Mouse (Mus musculus) C2C12 (cell line): ENCODE measurements around the gene Umps. TPM values are rescaled to one million over a fixed set of nuclear protein-coding genes. Genes with fewer than 3 reads are reported as not detected.

Experiments
- H3K27me3 ChIP-seq: one replicate; pipeline ENCODE4 v1.6.1; 2011; ENCODE audit not compliant: control insufficient read depth, insufficient read depth, insufficient read length
- H3K36me3 ChIP-seq: one replicate; pipeline ENCODE4 v1.6.1; 2011; ENCODE audit not compliant: control insufficient read depth, insufficient read depth
- H3K4me3 ChIP-seq: one replicate; pipeline ENCODE4 v1.5.1; 2011; ENCODE audit warnings: mild to moderate bottlenecking, control low read depth; ENCODE audit not compliant: poor library complexity, insufficient read depth, severe bottlenecking
- H3K79me2 ChIP-seq: one replicate; pipeline ENCODE4 v1.6.1; 2011; ENCODE audit not compliant: control insufficient read depth, insufficient read depth
- H3K79me3 ChIP-seq: one replicate; pipeline ENCODE4 v1.6.1; 2011; ENCODE audit warnings: low read depth, control low read depth
- H3ac ChIP-seq: one replicate; pipeline ENCODE3; 2011; ENCODE audit warnings: low read depth; ENCODE audit not compliant: control insufficient read depth, insufficient read length
- CEBPB ChIP-seq: IDR thresholded peaks from one replicate; pipeline ENCODE4 v1.6.1; 2011; ENCODE audit warnings: low read depth, mild to moderate bottlenecking, control low read depth, moderate library complexity
- CTCF ChIP-seq: IDR thresholded peaks from one replicate; pipeline ENCODE4 v1.5.1; 2011; ENCODE audit not compliant: control insufficient read depth, insufficient read depth, insufficient read length
- FOSL1 ChIP-seq: IDR thresholded peaks from one replicate; pipeline ENCODE4 v1.8.0; 2011; ENCODE audit warnings: mild to moderate bottlenecking, low read length; ENCODE audit not compliant: poor library complexity, insufficient read depth, severe bottlenecking
- MAX ChIP-seq: IDR thresholded peaks from one replicate; pipeline ENCODE4 v1.6.1; 2011; ENCODE audit warnings: mild to moderate bottlenecking, control low read depth
- MYOD1 ChIP-seq: IDR thresholded peaks from one replicate; pipeline ENCODE4 v1.6.1; 2011; ENCODE audit warnings: low read depth; ENCODE audit not compliant: control insufficient read depth, insufficient read length
- MYOG ChIP-seq: IDR thresholded peaks from one replicate; pipeline ENCODE4 v1.6.1; 2011; ENCODE audit not compliant: control insufficient read depth, insufficient read length; ENCODE audit errors: extremely low read depth
- USF1 ChIP-seq: IDR thresholded peaks from one replicate; pipeline ENCODE4 v1.6.1; 2011; ENCODE audit warnings: low read depth, mild to moderate bottlenecking, control low read depth, moderate library complexity
- long read RNA-seq, 2 experiments: library from polyadenylated mRNA; unstranded; transcript quantifications; one replicate each; pipeline ENCODE4 v2.0.0; 2019 to 2020
- polyA plus RNA-seq: library from polyadenylated mRNA; unstranded; fragments of >200 nt; fragmentation: generic; extraction: Trizol; gene quantifications from one replicate; pipeline ENCODE4 v1.2.1, GENCODE M21; 2012; ENCODE audit warnings: missing spikeins

The Umps gene
- polyA plus RNA-seq, result 55.6 TPM
- long read RNA-seq, experiment 1, transcript Umps-201 (6 exons, 3,484 nt), result major isoform, 48 of 62 reads
- long read RNA-seq, experiment 1, partial matches to known transcripts, result 6 of 62 reads
- long read RNA-seq, experiment 1, other reads (novel, unspliced or antisense), result 5 of 62 reads
- long read RNA-seq, experiment 2, transcript Umps-201 (6 exons, 3,484 nt), result major isoform, 551 of 620 reads
- long read RNA-seq, experiment 2, transcript Umps-202 (5 exons, 3,283 nt), result minor isoform, 33 of 620 reads
- long read RNA-seq, experiment 2, partial matches to known transcripts, result 4 of 620 reads
- long read RNA-seq, experiment 2, other reads (novel, unspliced or antisense), result 32 of 620 reads

DNA sequence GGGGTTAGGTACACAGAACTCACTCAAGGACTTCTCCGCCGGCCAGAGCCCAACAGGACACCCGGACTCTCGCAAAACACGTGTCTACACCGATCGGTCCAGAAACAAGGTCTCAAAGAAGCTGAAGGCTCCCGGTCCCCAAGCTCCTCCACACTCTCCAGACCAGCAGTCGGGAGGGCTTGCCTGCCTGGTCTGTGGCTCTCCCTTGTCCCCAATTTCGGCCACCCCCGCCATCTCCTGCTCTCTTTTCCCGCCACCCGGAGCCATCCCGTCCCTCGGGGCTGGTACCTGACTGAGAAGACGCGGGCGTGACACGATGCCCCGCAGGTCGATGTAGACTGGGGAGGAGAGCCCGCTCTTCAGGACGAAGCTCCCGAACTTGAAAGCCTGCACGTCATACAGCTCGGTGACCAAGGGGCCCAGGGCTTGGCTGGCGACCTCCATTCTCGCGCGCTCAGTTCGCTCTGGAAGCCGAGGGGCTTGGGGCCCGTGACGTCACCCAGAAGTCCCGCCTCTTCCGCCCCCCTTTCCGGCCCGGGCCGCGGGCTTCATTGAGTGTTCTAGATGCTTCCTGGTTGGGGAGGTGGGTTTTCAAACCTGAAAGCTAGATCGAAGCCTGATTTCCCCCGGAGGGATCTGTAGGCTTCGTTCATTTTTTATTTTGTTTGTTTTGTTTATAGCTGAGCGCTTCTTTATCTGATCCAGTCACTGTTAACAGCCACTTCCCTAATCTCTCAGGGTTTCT, at the start of gene Umps:
Umps (minus strand) TSS at position 501 of the 745 bp plus-strand sequence.
- Histone ChIP-seq H3K36me3 (peaks cover 22% of the 10 kb centered on the region), H3K79me3 (peaks cover 33% of the 10 kb centered on the region), H3K79me2 (peaks cover 53% of the 10 kb centered on the region), H3K4me3 (peak within 1 kb of the TSS; percentile 89), H3K27me3 (no peaks in the 10 kb centered on the region), H3ac (peak within 1 kb of the TSS; percentile 58)
- TF ChIP-seq USF1 (no peak), FOSL1 (no peak), CTCF (no peak), MYOD1 (no peak), CEBPB (no peak), MYOG (no peak), MAX (no peak)

DNA sequence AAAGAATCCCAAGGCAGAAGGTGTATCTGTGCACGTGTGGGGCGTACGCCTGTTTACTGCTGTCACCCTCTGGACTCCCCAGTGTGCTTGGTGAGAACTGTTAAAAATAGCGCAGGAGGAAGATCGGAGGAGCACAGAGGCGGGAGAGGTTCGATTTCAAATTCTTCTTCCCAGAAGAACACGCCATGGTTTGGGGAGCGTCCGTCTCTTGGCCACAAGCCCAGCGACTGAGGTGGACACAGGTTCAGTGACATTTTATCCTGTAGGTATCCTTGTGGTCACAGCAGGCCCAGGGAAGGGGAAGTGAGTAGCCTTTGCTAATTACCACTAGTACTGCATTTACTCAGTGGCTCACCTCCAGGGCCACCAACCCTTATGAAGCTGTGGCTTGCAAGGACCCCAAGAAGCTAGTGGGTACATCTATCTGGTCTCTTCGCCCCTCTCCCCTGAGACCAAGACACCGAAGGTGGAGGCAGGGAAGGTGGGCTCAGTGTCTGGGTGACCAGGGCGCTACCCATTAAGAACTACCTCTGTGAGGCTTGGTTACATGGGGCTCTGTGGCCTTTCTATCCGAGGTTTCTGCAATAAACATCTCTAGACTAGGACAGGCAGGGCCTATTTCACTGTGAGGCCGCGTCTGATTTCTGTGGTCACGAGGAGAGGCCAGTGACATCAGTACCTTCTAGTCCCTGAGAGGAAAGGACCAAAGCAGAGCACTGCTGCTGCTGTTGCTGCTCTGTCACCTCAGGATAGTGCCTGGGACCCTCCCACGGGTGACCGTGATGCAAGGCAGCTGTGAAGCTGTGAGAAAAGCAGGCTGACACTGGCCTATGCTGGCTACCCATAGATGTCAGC, 45.4 kb upstream of the Umps start:
- no peaks in the 10 kb centered on the region for H3K79me3 ChIP-seq
- no peaks in the 10 kb centered on the region for H3K27me3 ChIP-seq
- H3ac ChIP-seq, result no peak overlapping the region
- H3K36me3 ChIP-seq, result no peaks in the 10 kb centered on the region
- no peaks in the 10 kb centered on the region for H3K79me2 ChIP-seq
- no peak overlapping the region for H3K4me3 ChIP-seq
- TF ChIP-seq FOSL1, result no peak
- TF ChIP-seq MAX, result no peak
- no peak for TF ChIP-seq CTCF

DNA sequence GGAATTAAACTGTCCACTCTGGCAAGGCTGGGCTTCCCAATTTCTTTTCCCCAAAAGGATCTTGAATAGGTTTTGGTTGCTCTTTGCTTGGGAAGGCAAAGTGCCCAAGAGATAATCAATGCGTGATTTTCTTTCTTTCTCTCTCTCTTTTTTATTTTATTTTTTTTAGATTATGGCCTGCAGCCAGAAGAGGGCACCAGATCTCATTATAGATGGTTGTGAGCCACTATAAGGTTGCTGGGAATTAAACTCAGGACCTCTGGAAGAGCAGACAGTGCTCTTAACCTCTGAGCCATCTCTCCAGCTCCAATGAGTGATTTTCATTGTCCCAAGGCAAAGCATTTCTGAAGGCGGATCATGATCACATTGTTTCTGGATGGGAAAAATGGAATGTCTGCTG, 42.7 kb upstream of the Umps start:
- no peak for TF ChIP-seq CTCF
- TF ChIP-seq MYOD1, result no peak
- TF ChIP-seq FOSL1, result no peak
- no peak for TF ChIP-seq CEBPB
- TF ChIP-seq USF1, result no peak
- no peak for TF ChIP-seq MYOG
- no peak for TF ChIP-seq MAX
- Histone ChIP-seq H3K27me3 (no peaks in the 10 kb centered on the region), H3K79me3 (no peaks in the 10 kb centered on the region), H3K79me2 (no peaks in the 10 kb centered on the region), H3ac (no peak overlapping the region), H3K4me3 (no peak overlapping the region), H3K36me3 (no peaks in the 10 kb centered on the region)

DNA sequence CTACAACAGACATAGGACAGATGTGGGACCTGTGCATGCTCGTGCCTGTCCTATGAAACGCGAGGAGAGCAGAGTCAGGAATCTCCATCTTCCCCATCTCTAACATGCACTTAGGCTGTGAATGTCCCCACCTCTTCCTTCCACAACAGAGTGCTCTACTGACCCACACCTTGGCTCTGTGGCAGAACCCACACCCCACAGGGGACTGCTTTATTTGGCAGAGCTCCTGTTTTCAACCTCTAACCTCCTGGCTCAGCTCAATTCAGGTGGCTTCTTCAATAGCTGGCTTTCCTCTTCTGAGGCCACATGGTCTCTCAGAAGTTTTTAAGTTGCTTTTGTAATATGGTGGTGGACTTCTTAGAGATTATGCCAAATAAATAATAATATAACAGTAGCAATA, 39.1 kb upstream of the Umps start:
- no peaks in the 10 kb centered on the region for H3K27me3 ChIP-seq
- H3ac ChIP-seq, result no peak overlapping the region
- H3K79me3 ChIP-seq, result no peaks in the 10 kb centered on the region
- H3K4me3 ChIP-seq, result no peak overlapping the region
- H3K36me3 ChIP-seq, result no peaks in the 10 kb centered on the region
- H3K79me2 ChIP-seq, result no peaks in the 10 kb centered on the region
- no peak for TF ChIP-seq MAX
- no peak for TF ChIP-seq USF1
- no peak for TF ChIP-seq CTCF
- no peak for TF ChIP-seq CEBPB
- no peak for TF ChIP-seq MYOD1
- no peak for TF ChIP-seq FOSL1
- no peak for TF ChIP-seq MYOG

DNA sequence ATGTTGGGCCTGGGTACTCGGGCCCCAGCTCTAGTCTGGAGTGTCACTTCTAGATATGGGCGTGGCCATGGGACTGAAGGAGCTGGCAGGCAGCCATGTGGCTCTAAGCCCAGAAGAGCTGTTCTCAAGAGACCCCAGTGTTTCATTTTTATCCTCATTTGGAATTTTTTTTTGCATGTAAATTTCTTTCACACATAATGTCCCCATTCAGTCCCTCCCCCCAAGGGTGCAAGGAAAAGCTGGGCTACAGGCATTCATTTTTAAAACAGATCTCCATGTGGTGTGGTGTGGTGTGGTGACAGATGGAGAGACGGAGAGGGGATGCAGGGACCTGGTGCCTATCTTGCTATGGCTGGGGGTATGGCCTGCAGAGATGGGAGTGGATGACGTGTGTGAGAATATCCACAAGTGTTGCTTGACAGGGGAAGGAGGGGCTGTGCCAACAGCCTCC, 37.3 kb upstream of the Umps start:
- Histone ChIP-seq H3K79me2 (no peaks in the 10 kb centered on the region), H3K27me3 (no peaks in the 10 kb centered on the region), H3K4me3 (no peak overlapping the region), H3K79me3 (no peaks in the 10 kb centered on the region), H3ac (no peak overlapping the region), H3K36me3 (no peaks in the 10 kb centered on the region)
- no peak for TF ChIP-seq MAX
- TF ChIP-seq MYOG, result no peak
- TF ChIP-seq FOSL1, result no peak
- TF ChIP-seq MYOD1, result no peak
- TF ChIP-seq CTCF, result no peak
- no peak for TF ChIP-seq CEBPB
- no peak for TF ChIP-seq USF1
